Comparison of ENCODE assay signal across 8 mouse cellular contexts in genomic region chr9:107556346-107556745, GRCm38 (mm10). TPM values are rescaled to one million over a fixed set of nuclear protein-coding genes. Genes with fewer than 3 reads are reported as not detected.
A peak's percentile ranks its signal among the peaks of the same experiment; 100 is the strongest.
DNase-seq lines count a peak whose midpoint lies in the region; ATAC-seq and TF ChIP-seq lines count a peak whose summit lies in the region.

No protein-coding gene starts in this region.

- H3K4me2 ChIP-seq in kidney, embryonic 15.5 days = peak overlapping the region; percentile 70
- H3K4me2 ChIP-seq in embryonic facial prominence, embryonic 14.5 days (ENCODE audit: low read depth, low read length) = peak overlapping the region; percentile 90
- peak overlapping the region; percentile 98 for H3K4me2 ChIP-seq in limb, embryonic 14.5 days (replicated peaks; ENCODE audit: low read depth, low read length, severe bottlenecking)
- peak overlapping the region; percentile 88; the same call in 1 of the 2 replicates for H3K4me2 ChIP-seq in neural tube, embryonic 14.5 days (ENCODE audit: low read depth, low read length)

- H3K36me3 ChIP-seq in kidney, embryonic 15.5 days = peaks cover 50% of the 10 kb centered on the region
- peaks cover 49% of the 10 kb centered on the region for H3K36me3 ChIP-seq in embryonic facial prominence, embryonic 14.5 days (ENCODE audit: control insufficient read depth, insufficient read depth, low read length)
- H3K36me3 ChIP-seq in limb, embryonic 14.5 days (ENCODE audit: control insufficient read depth, insufficient read depth, low read length) = peaks cover 55% of the 10 kb centered on the region
- peaks cover 36% of the 10 kb centered on the region for H3K36me3 ChIP-seq in neural tube, embryonic 14.5 days (ENCODE audit: control insufficient read depth, insufficient read depth, low read length)
- peaks cover 3% of the 10 kb centered on the region; the same call in 1 of the 2 replicates for H3K36me3 ChIP-seq in kidney, adult 2 months (ENCODE audit: control insufficient read depth, insufficient read depth, low read length)

- H3K9me3 ChIP-seq in kidney, embryonic 15.5 days (replicated peaks) = no peaks in the 10 kb centered on the region
- H3K9me3 ChIP-seq in embryonic facial prominence, embryonic 14.5 days (ENCODE audit: control insufficient read depth, low read length) = no peaks in the 10 kb centered on the region
- no peaks in the 10 kb centered on the region for H3K9me3 ChIP-seq in limb, embryonic 14.5 days (ENCODE audit: control insufficient read depth, low read length)
- H3K9me3 ChIP-seq in neural tube, embryonic 14.5 days (ENCODE audit: control insufficient read depth, low read length) = no peaks in the 10 kb centered on the region

- DNase-seq in kidney, adult 9 months = no peak
- DNase-seq in embryonic facial prominence, embryonic 14.5 days (ENCODE audit: low spot score) = no peak
- no peak for DNase-seq in limb, embryonic 14.5 days (ENCODE audit: low spot score)
- no peak for DNase-seq in urinary bladder, postnatal 14 days (ENCODE audit: low spot score)
- DNase-seq in thymus, postnatal 4 days = no peak
- no peak for DNase-seq in kidney, adult 2 months

- H3K9ac ChIP-seq in kidney, embryonic 15.5 days = peak overlapping the region; percentile 84; the same call in 1 of the 2 replicates
- H3K9ac ChIP-seq in embryonic facial prominence, embryonic 14.5 days (ENCODE audit: low read depth, low read length) = peak overlapping the region; percentile 92; the same call in 1 of the 2 replicates
- no peak overlapping the region for H3K9ac ChIP-seq in limb, embryonic 14.5 days (ENCODE audit: low read depth, low read length, severe bottlenecking)
- H3K9ac ChIP-seq in neural tube, embryonic 14.5 days (replicated peaks; ENCODE audit: low read depth, low read length) = no peak overlapping the region

- whole genome bisulfite sequencing in kidney, embryonic 15.5 days = 73% methylated on average over 3 of the region's 3 CpGs
- 69% methylated on average over 3 of the region's 3 CpGs for WGBS in embryonic facial prominence, embryonic 14.5 days
- WGBS in limb, embryonic 14.5 days = 85% methylated on average over 3 of the region's 3 CpGs
- WGBS in neural tube, embryonic 14.5 days = 78% methylated on average over 3 of the region's 3 CpGs
- 33% methylated on average over 3 of the region's 3 CpGs for WGBS in kidney, adult 2 months

- TF ChIP-seq CTCF in kidney, adult 2 months (conservative IDR thresholded peaks at IDR 0.05; ENCODE audit: insufficient read depth, insufficient read length, low read depth, low read length) = no peak

- no peaks in the 10 kb centered on the region for H3K27me3 ChIP-seq in kidney, embryonic 15.5 days
- no peaks in the 10 kb centered on the region for H3K27me3 ChIP-seq in embryonic facial prominence, embryonic 14.5 days (replicated peaks; ENCODE audit: control insufficient read depth, insufficient read depth, low read length)
- H3K27me3 ChIP-seq in limb, embryonic 14.5 days (ENCODE audit: control insufficient read depth, insufficient read depth, low read length) = no peaks in the 10 kb centered on the region
- H3K27me3 ChIP-seq in neural tube, embryonic 14.5 days (ENCODE audit: control insufficient read depth, insufficient read depth, low read length) = peaks cover 17% of the 10 kb centered on the region
- H3K27me3 ChIP-seq in kidney, adult 2 months (replicated peaks; ENCODE audit: control insufficient read depth, insufficient read depth, low read length) = no peaks in the 10 kb centered on the region

- no peak for TF ChIP-seq POLR2A in limb, embryonic 14.5 days (IDR thresholded peaks at IDR 0.05; ENCODE audit: borderline replicate concordance, extremely low read depth, insufficient read depth, insufficient read length)
- no peak for TF ChIP-seq POLR2A in kidney, adult 2 months (IDR thresholded peaks at IDR 0.05; ENCODE audit: low read depth, low read length)

- peak overlapping the region; percentile 99 for H3K27ac ChIP-seq in kidney, embryonic 15.5 days
- no peak overlapping the region for H3K27ac ChIP-seq in embryonic facial prominence, embryonic 14.5 days (replicated peaks; ENCODE audit: low read depth, low read length)
- H3K27ac ChIP-seq in limb, embryonic 14.5 days (replicated peaks; ENCODE audit: low read depth, low read length) = no peak overlapping the region
- H3K27ac ChIP-seq in neural tube, embryonic 14.5 days (ENCODE audit: low read depth, low read length) = no peak overlapping the region
- H3K27ac ChIP-seq in kidney, adult 2 months (ENCODE audit: insufficient read depth, low read depth, low read length) = no peak overlapping the region

- ATAC-seq in kidney, embryonic 15.5 days (replicated peaks; ENCODE audit: low FRiP score) = no peak
- ATAC-seq in embryonic facial prominence, embryonic 14.5 days (ENCODE audit: low read depth) = no peak
- ATAC-seq in limb, embryonic 14.5 days (ENCODE audit: low FRiP score, low read depth) = no peak
- ATAC-seq in neural tube, embryonic 14.5 days (ENCODE audit: low read depth) = no peak

- peak overlapping the region; percentile 79 for H3K4me3 ChIP-seq in kidney, embryonic 15.5 days (replicated peaks)
- H3K4me3 ChIP-seq in embryonic facial prominence, embryonic 14.5 days (ENCODE audit: low read depth, low read length) = peak overlapping the region; percentile 83
- peak overlapping the region; percentile 85 for H3K4me3 ChIP-seq in limb, embryonic 14.5 days (replicated peaks; ENCODE audit: low read length)
- no peak overlapping the region for H3K4me3 ChIP-seq in neural tube, embryonic 14.5 days (ENCODE audit: low read depth, low read length)
- H3K4me3 ChIP-seq in kidney, adult 2 months (ENCODE audit: insufficient read depth, low read depth, low read length) = no peak overlapping the region

- H3K4me1 ChIP-seq in kidney, embryonic 15.5 days = peaks cover 49% of the 10 kb centered on the region
- peaks cover 37% of the 10 kb centered on the region for H3K4me1 ChIP-seq in embryonic facial prominence, embryonic 14.5 days (ENCODE audit: control insufficient read depth, insufficient read depth, low read length)
- H3K4me1 ChIP-seq in limb, embryonic 14.5 days (ENCODE audit: control insufficient read depth, insufficient read depth, low read length) = peaks cover 36% of the 10 kb centered on the region
- H3K4me1 ChIP-seq in neural tube, embryonic 14.5 days (ENCODE audit: control insufficient read depth, insufficient read depth, low read length) = peaks cover 15% of the 10 kb centered on the region
- H3K4me1 ChIP-seq in kidney, adult 2 months (ENCODE audit: control insufficient read depth, insufficient read depth, low read length) = peaks cover 24% of the 10 kb centered on the region; the same call in 1 of the 2 replicates

RNA-seq across cellular contexts. Expression of gene Rassf1, which starts 5.0 kb away (rescaled TPM):
- polyA plus RNA-seq in kidney, embryonic 15.5 days (2015; fragmentation: Nextera tagmentation; extraction: Ambion mirVana) = 61.7 and 63.4 TPM in 2 replicates
- 66.5 and 66.8 TPM in 2 replicates for polyA plus RNA-seq in embryonic facial prominence, embryonic 14.5 days (2014; fragmentation: Nextera tagmentation; extraction: Ambion mirVana)
- 74.7 and 78.4 TPM in 2 replicates for polyA plus RNA-seq in limb, embryonic 14.5 days (2012; rRNA removed)
- polyA plus RNA-seq in limb, embryonic 14.5 days (2014; fragmentation: Nextera tagmentation; extraction: Ambion mirVana) = 67.6 and 73.2 TPM in 2 replicates
- 34.1 and 34.9 TPM in 2 replicates for polyA plus RNA-seq in neural tube, embryonic 14.5 days (2014; fragmentation: Nextera tagmentation; extraction: Ambion mirVana)
- 23.0 and 24.0 TPM in 2 replicates for polyA plus RNA-seq in kidney, adult 2 months (2012; rRNA removed)

RNA-seq across cellular contexts. Expression of gene Tusc2, which starts 6.7 kb away (rescaled TPM):
- polyA plus RNA-seq in kidney, embryonic 15.5 days (2015; fragmentation: Nextera tagmentation; extraction: Ambion mirVana) = 46.5 and 46.8 TPM in 2 replicates
- 43.1 and 45.2 TPM in 2 replicates for polyA plus RNA-seq in embryonic facial prominence, embryonic 14.5 days (2014; fragmentation: Nextera tagmentation; extraction: Ambion mirVana)
- 35.8 and 43.3 TPM in 2 replicates for polyA plus RNA-seq in limb, embryonic 14.5 days (2012; rRNA removed)
- 42.1 and 43.0 TPM in 2 replicates for polyA plus RNA-seq in limb, embryonic 14.5 days (2014; fragmentation: Nextera tagmentation; extraction: Ambion mirVana)
- 111 and 126 TPM in 2 replicates for polyA plus RNA-seq in neural tube, embryonic 14.5 days (2014; fragmentation: Nextera tagmentation; extraction: Ambion mirVana)
- polyA plus RNA-seq in kidney, adult 2 months (2012; rRNA removed) = 82.5 and 93.8 TPM in 2 replicates

RNA-seq across cellular contexts. Expression of gene Zmynd10, which starts 9.2 kb away (rescaled TPM):
- polyA plus RNA-seq in kidney, embryonic 15.5 days (2015; fragmentation: Nextera tagmentation; extraction: Ambion mirVana) = 1.2 and 2.9 TPM in 2 replicates
- polyA plus RNA-seq in embryonic facial prominence, embryonic 14.5 days (2014; fragmentation: Nextera tagmentation; extraction: Ambion mirVana) = 2.8 and 8.2 TPM in 2 replicates
- 0.76 and 1.4 TPM in 2 replicates for polyA plus RNA-seq in limb, embryonic 14.5 days (2012; rRNA removed)
- 1.2 TPM in 1 of 2 replicates, not detected in the other for polyA plus RNA-seq in limb, embryonic 14.5 days (2014; fragmentation: Nextera tagmentation; extraction: Ambion mirVana)
- 1.2 and 2.0 TPM in 2 replicates for polyA plus RNA-seq in neural tube, embryonic 14.5 days (2014; fragmentation: Nextera tagmentation; extraction: Ambion mirVana)
- polyA plus RNA-seq in kidney, adult 2 months (2012; rRNA removed) = 52.6 and 52.9 TPM in 2 replicates

RNA-seq across cellular contexts. Expression of gene Hyal2, which starts 11.4 kb away (rescaled TPM):
- polyA plus RNA-seq in kidney, embryonic 15.5 days (2015; fragmentation: Nextera tagmentation; extraction: Ambion mirVana) = 111 and 117 TPM in 2 replicates
- polyA plus RNA-seq in embryonic facial prominence, embryonic 14.5 days (2014; fragmentation: Nextera tagmentation; extraction: Ambion mirVana) = 106 and 112 TPM in 2 replicates
- 68.0 and 88.8 TPM in 2 replicates for polyA plus RNA-seq in limb, embryonic 14.5 days (2012; rRNA removed)
- 123 and 130 TPM in 2 replicates for polyA plus RNA-seq in limb, embryonic 14.5 days (2014; fragmentation: Nextera tagmentation; extraction: Ambion mirVana)
- 60.3 and 70.0 TPM in 2 replicates for polyA plus RNA-seq in neural tube, embryonic 14.5 days (2014; fragmentation: Nextera tagmentation; extraction: Ambion mirVana)
- polyA plus RNA-seq in kidney, adult 2 months (2012; rRNA removed) = 103 and 155 TPM in 2 replicates

RNA-seq across cellular contexts. Expression of gene Nprl2, which starts 14.3 kb away (rescaled TPM):
- 44.4 and 46.8 TPM in 2 replicates for polyA plus RNA-seq in kidney, embryonic 15.5 days (2015; fragmentation: Nextera tagmentation; extraction: Ambion mirVana)
- 35.0 and 35.4 TPM in 2 replicates for polyA plus RNA-seq in embryonic facial prominence, embryonic 14.5 days (2014; fragmentation: Nextera tagmentation; extraction: Ambion mirVana)
- 52.7 and 59.2 TPM in 2 replicates for polyA plus RNA-seq in limb, embryonic 14.5 days (2012; rRNA removed)
- polyA plus RNA-seq in limb, embryonic 14.5 days (2014; fragmentation: Nextera tagmentation; extraction: Ambion mirVana) = 37.6 and 38.6 TPM in 2 replicates
- 71.5 and 74.9 TPM in 2 replicates for polyA plus RNA-seq in neural tube, embryonic 14.5 days (2014; fragmentation: Nextera tagmentation; extraction: Ambion mirVana)
- polyA plus RNA-seq in kidney, adult 2 months (2012; rRNA removed) = 61.5 and 62.6 TPM in 2 replicates

Comparison
In these comparisons a context has a peak if more than half of its experiments do, and no peak if none do; other contexts are left out.
1. H3K4me3 ChIP-seq: peak in kidney, embryonic 15.5 days (single experiment), embryonic facial prominence, embryonic 14.5 days (single experiment) and limb, embryonic 14.5 days (single experiment); none in neural tube, embryonic 14.5 days (single experiment) and kidney, adult 2 months (single experiment).
2. H3K9ac ChIP-seq: peak in kidney, embryonic 15.5 days (single experiment) and embryonic facial prominence, embryonic 14.5 days (single experiment); none in limb, embryonic 14.5 days (single experiment) and neural tube, embryonic 14.5 days (single experiment).
3. Peak in every context shown above with its lines, with median percentiles within 50 percentile points of each other: H3K4me2 ChIP-seq.